Mouse (Mus musculus): ENCODE measurements around the gene Vta1.

GRCm38 (mm10) chr10:14625706-14626105 lies 79.7 kb downstream of the Vta1 start:
- no peak for TF ChIP-seq CTCF (IDR thresholded peaks at IDR 0.05; ENCODE audit: control insufficient read depth, insufficient read depth, insufficient read length)
- no peak for TF ChIP-seq MYOG (IDR thresholded peaks at IDR 0.05; ENCODE audit: control insufficient read depth, extremely low read depth, insufficient read length)
- TF ChIP-seq USF1 (IDR thresholded peaks at IDR 0.05; ENCODE audit: low read depth): no peak
- no peak for TF ChIP-seq CEBPB (IDR thresholded peaks at IDR 0.05; ENCODE audit: low read depth)
